Mouse (Mus musculus): ENCODE results near the gene Lefty1. TPM values are rescaled to one million over a fixed set of nuclear protein-coding genes. Genes with fewer than 3 reads are reported as not detected.
"Not testable (repeated sequence)": the region's sequence is repeated elsewhere in the genome, so short reads cannot be mapped to it uniquely, and the experiment has no call there.

Lefty1 gene
- total RNA-seq (2022), result under 1 TPM; 0.22 to 0.70 (median 0.49) TPM

DNA sequence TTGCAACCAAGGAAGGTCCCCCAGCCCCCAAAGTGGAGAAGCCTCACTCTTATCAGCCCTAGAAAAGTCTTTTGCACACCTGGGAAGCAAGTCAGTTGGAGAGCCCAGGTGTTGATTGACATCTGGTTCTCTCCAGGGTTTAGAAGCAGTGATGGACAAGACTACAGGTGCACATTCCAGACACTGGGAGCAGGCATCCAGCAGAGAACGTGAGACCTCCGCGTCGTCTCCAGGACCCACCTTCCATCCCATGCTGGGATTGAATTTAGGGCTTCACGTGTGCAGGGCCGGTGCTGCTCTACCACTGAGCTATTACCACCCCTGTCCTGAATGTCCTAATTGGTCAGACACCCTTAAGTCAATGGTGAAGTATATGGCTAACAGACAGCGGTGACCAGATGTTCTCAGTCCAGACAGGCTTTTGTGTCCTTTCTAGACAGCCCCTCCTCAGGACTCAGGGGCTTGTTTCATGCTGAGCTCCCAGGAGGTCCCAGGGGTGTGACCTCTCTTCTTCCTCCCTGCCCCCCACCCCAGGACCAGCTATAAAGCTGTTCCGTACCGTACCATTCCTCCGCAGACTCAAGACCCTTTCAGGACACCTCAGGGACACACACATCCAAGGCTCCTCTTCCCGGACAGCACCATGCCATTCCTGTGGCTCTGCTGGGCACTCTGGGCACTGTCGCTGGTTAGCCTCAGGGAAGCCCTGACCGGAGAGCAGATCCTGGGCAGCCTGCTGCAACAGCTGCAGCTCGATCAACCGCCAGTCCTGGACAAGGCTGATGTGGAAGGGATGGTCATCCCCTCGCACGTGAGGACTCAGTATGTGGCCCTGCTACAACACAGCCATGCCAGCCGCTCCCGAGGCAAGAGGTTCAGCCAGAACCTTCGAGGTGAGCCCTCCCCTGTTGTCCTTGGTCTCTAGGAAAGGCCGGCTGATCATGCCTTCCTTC is at the start of gene Lefty1:
Gene Lefty1, plus strand, starts transcription at position 556 of the 953 bp plus-strand sequence.
- no peak for DNase-seq (ENCODE audit: low spot score in 2 of 2)

DNA sequence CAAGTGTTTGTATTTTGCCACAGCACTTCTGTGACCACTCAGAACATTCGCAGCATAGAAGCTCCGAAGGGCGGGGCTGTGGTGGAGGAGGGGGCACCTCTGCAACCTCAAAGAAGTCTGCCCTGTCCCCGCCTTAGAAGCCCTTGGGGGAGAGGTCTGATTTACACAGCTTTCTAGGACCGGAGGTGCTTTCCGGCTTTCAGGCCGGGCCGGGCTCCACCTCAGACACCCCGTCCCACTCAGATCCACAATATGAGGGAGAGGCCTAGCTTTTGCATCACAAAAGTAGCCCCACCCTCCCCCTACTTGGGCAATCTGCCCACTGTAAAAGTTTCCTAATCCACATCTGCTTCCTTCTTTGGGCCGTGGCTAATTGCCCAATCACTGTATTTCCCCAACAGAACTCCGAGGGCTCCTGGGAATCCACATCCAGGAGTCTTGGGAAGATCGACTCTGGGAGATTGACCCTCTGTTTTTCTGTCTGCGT is 46.2 kb upstream of the Lefty1 start:
- no peak for DNase-seq (ENCODE audit: low spot score in 2 of 2)

DNA sequence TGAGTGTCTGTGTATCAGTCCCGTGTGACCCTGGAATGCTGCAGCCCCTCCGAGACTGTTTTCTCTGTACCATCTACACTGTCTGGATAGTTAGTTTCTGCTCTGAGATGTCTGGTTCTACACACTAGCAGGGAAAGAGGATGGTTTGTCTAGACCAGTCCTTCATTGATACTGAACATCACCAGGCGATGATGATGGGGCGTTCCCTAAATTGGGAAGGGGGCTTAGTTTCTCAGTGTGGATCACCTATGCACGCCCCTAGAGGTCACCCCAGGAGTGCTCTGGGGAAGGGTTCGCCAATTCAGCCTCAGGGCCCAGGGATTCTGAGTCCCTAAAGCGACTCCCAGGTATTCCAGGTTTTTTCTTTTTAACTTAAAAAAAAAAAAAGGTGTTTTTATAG is 45.6 kb upstream of the Lefty1 start:
- no peak for DNase-seq (ENCODE audit: low spot score in 2 of 2)

DNA sequence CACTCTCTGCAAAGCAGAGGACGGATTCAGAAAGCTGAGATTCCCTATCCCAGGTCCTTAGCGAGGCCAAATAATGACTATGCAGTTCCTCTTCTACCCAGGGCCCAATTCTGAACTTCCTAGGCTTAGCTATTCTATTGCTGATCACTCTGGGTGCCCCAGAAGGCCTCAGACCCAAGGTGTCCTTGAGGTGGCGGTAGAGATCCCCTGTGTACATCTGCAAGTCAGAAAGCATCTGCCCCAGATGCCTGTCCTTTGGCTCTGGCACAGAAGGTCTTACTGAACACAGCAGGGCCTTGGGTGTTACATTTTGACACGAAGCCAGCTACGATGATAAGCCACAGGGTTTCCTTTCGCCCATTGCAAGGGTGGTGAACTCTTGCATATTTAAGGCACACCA is 45.0 kb upstream of the Lefty1 start:
- no peak for DNase-seq (ENCODE audit: low spot score in 2 of 2)

DNA sequence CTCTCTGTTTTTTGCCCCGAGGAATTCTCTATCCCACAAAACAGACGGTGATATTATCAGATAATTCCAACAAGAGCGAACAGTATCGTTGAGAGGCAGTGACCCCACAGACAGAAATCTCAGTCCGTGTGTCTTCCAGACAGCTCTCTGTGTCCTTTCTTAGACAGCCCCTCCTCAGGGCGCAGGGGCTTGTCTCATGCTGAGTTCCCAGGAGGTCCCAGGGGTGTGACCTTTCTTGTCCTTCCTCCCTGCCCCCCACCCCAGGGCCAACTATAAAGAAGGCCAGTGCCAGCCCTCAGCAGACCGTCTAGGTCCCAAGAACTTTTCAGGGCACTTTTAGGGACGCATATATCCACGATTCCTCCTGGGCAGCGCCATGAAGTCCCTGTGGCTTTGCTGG is 42.0 kb upstream of the Lefty1 start, which contains the start of gene Lefty2:
Gene Lefty2, plus strand, starts transcription at position 301 of the 400 bp plus-strand sequence.
- no peak for DNase-seq (ENCODE audit: low spot score in 2 of 2)

GRCm38 (mm10) chr1:180894088-180894987 is 40.5 kb upstream of the Lefty1 start:
- DNase-seq (ENCODE audit: low spot score in 2 of 2), result not testable (repeated sequence)

DNA sequence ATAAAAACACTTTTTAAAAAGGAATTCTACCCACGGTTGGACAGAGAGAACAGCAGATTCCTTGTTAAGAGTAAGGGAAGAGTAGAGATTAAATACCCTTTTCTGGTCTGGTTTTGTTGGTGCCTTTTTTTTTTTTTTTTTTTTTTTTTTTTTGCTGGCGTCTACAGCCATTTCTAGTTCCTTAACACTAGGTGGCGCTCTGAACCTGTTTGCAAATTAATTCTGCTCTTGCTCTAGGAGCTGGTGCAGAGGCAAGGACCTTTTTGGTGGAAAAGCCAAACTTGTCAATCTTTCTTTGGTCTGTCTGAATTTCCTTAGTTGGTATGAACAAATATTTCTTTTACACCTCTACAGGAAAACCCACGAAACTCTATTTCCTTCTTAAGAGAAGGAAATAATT is 33.7 kb upstream of the Lefty1 start:
- no peak for DNase-seq (ENCODE audit: low spot score in 2 of 2)

- no peak for DNase-seq (ENCODE audit: low spot score in 2 of 2)
Observed at GRCm38 (mm10) chr1:180902915-180903314, 31.9 kb upstream of the Lefty1 start.

GRCm38 (mm10) chr1:180903666-180904038 is 31.2 kb upstream of the Lefty1 start:
- no peak for DNase-seq (ENCODE audit: low spot score in 2 of 2)

- DNase-seq (ENCODE audit: low spot score in 2 of 2), result peak; percentile 85 to 90
Observed at GRCm38 (mm10) chr1:180904039-180904814, 30.6 kb upstream of the Lefty1 start, which contains the start of gene Pycr2. Gene Pycr2, plus strand, starts transcription at chr1:180904293.

DNA sequence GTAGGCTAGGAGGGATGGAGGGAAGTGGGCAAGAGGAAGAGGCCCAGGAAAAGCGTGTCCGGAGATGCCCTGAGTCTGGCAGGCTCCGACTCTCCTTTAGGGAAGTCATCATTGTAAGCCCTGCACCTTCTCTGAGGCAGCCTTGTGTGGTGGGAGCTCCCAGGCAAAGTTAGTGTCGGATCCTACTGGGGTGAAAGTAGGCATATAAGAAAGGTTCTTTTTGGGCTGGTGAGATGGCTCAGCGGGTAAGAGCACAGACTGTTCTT is 30.1 kb upstream of the Lefty1 start:
- no peak for DNase-seq (ENCODE audit: low spot score in 2 of 2)

- DNase-seq (ENCODE audit: low spot score in 2 of 2), result no peak
Observed at GRCm38 (mm10) chr1:180905307-180905706, 29.5 kb upstream of the Lefty1 start.

- no peak for DNase-seq (ENCODE audit: low spot score in 2 of 2)
Observed at GRCm38 (mm10) chr1:180905876-180906275, 28.9 kb upstream of the Lefty1 start.

GRCm38 (mm10) chr1:180906461-180907147 is 28.2 kb upstream of the Lefty1 start:
- no peak for DNase-seq (ENCODE audit: low spot score in 2 of 2)

GRCm38 (mm10) chr1:180911138-180911537 is 23.7 kb upstream of the Lefty1 start:
- DNase-seq (ENCODE audit: low spot score in 2 of 2), result no peak

DNA sequence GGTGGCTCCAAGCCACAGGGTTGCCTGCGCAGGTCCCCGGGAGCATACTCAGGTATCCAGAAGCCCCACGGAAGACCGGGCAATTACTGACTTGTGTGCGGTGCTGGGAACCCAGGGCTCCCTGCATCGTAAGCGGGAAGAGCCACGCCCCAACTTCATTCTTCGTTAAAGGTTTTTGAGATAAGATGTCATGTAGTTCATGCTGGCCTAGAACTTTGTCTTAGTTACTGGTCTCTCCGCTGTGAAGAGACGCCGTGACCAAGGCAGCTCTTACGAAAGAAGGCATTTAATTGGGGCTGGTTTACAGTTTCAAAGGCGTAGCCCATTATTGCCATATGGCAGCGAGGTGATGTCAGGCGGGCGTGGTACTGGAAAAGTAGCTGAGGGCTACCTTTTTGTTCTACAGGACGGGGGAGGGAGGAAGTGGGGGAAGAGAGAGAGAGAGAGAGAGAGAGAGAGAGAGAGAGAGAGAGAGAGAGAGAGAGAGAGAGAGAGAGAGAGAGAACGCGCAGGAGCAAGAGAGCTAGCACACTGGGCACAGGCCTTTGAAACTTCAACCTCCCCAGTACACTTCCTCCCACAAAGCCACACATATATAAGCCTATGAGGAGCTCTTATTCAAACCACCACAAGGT is 23.1 kb upstream of the Lefty1 start:
- DNase-seq (ENCODE audit: low spot score in 2 of 2), result no peak

DNA sequence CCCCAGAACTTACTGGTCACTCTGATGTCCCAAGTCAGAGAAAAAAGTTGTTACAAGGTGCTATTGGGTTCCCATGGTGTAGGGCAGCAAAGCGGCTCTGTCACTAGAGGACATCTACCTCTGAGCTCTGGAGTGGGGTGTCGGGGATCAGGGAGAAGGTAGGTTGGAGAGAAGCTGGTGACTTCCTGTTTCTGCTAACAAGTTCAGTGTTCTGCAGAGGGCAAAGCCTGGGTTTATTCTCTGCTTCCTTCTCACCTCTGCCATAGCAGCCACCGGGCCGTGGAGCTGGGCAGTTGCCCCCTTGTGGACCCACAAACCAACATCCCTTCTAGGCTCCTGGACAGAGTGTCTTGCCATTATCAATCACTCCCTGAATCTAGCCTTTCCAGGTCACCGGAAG is 22.0 kb upstream of the Lefty1 start:
- no peak for DNase-seq (ENCODE audit: low spot score in 2 of 2)

GRCm38 (mm10) chr1:180913797-180914196 is 21.0 kb upstream of the Lefty1 start:
- no peak for DNase-seq (ENCODE audit: low spot score in 2 of 2)

DNA sequence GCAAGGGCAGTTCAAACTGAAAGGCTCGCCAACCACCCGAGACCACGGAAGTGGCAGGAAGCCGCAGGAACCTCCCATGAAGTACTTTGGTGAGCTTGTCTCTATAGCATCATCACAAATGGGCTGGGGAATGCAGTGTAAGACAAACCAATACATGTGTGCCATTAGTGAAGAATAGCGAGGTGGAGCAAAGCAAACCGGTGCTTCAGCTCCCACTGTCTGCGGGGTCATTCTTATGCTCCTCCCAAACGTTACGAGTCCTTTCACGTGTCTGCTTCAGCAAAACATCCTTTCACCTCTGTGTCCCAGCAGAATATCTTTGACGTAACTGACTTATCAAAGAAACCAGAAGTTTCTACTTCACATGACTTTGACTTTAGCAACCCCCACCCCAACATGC is 18.4 kb upstream of the Lefty1 start:
- DNase-seq (ENCODE audit: low spot score in 2 of 2), result no peak

DNA sequence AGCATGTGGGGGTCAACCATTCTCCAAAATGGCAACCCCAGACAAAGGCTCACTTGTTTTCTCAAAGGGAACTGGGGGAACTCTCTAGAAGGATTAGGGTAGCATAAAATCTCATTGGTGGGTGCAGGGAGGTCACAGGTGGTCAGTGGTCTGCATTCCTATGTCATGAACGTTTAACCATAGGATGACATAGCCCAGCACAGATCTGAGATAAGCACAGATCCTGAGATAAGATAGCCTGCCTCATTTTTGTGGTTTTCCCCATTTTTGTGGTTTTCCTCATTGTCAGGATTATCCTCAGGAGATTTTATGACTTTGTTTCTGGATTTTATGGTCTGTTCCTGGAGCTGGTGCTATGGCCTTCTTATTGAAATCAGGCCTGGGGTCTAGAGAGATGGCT is 17.8 kb upstream of the Lefty1 start:
- DNase-seq (ENCODE audit: low spot score in 2 of 2), result no peak

Measured in left cerebral cortex, adult 8-10 months (tissue).